Mouse (Mus musculus) CH12.LX (cell line): ENCODE results near the gene Tmbim7. TPM values are rescaled to one million over a fixed set of nuclear protein-coding genes. Genes with fewer than 3 reads are reported as not detected.

Experiments used
- DNase-seq: peaks from one replicate; pipeline ENCODE4 v3.0.0-alpha.2; 2013; ENCODE audit errors: extremely low read depth
- H3K27ac ChIP-seq: 2 replicates; pipeline ENCODE4 v1.5.1; 2012; ENCODE audit warnings: low read depth, mild to moderate bottlenecking, control low read depth, moderate library complexity; ENCODE audit not compliant: insufficient read depth
- H3K27me3 ChIP-seq: replicated peaks from 2 replicates; pipeline ENCODE3; 2012; ENCODE audit warnings: inconsistent platforms
- H3K36me3 ChIP-seq, 2 experiments: replicated peaks in 1 of 2; 2 replicates each; pipeline versions ENCODE3 to v1.6.1; 2012; ENCODE audit warnings: inconsistent platforms in 1 of 2, low read length in 1 of 2, mild to moderate bottlenecking in 1 of 2, mixed read lengths in 1 of 2, moderate library complexity in 1 of 2; ENCODE audit not compliant: control insufficient read depth in 1 of 2, insufficient read depth in 1 of 2
- H3K4me1 ChIP-seq, 2 experiments: 2 replicates each; pipeline ENCODE4 v1.6.1; 2012; ENCODE audit warnings: inconsistent platforms in 1 of 2, moderate library complexity in 1 of 2; ENCODE audit not compliant: insufficient read depth in 2 of 2, control insufficient read depth in 1 of 2
- H3K4me2 ChIP-seq: 2 replicates; pipeline ENCODE4 v1.6.1; 2012; ENCODE audit warnings: low read depth, mild to moderate bottlenecking, control low read depth; ENCODE audit not compliant: poor library complexity, insufficient read depth, severe bottlenecking
- H3K4me3 ChIP-seq, 3 experiments: fragments of 150-350 bp in 1 of 3; sonication (generic) in 1 of 3; replicated peaks in 1 of 3; 2 replicates each; pipeline versions ENCODE3 to v1.5.1; 2011 to 2012; ENCODE audit warnings: low read depth in 2 of 3, low read length in 2 of 3, mild to moderate bottlenecking in 2 of 3, moderate library complexity in 2 of 3, control low read depth in 1 of 3, improper control_type of control experiment in 1 of 3, inconsistent platforms in 1 of 3, mixed read lengths in 1 of 3; ENCODE audit not compliant: poor library complexity in 1 of 3
- H3K79me2 ChIP-seq: replicated peaks from 2 replicates; pipeline ENCODE4 v1.6.1; 2012; ENCODE audit warnings: mild to moderate bottlenecking, moderate library complexity; ENCODE audit not compliant: control insufficient read depth, poor library complexity, insufficient read depth, severe bottlenecking; ENCODE audit errors: extremely low read depth
- H3K9ac ChIP-seq: 2 replicates; pipeline ENCODE4 v1.6.1; 2012; ENCODE audit warnings: low read depth, mild to moderate bottlenecking, control low read depth, moderate library complexity; ENCODE audit not compliant: insufficient read depth
- H3K9me3 ChIP-seq: replicated peaks from 2 replicates; pipeline ENCODE3; 2012; ENCODE audit warnings: low read length, inconsistent platforms, mixed read lengths
- BHLHE40 ChIP-seq: IDR thresholded peaks from 2 replicates; pipeline ENCODE4 v1.6.1; 2011; ENCODE audit warnings: mild to moderate bottlenecking, low read depth, low read length, improper control_type of control experiment
- CHD1 ChIP-seq: IDR thresholded peaks from 2 replicates; pipeline ENCODE4 v1.6.1; 2012; ENCODE audit warnings: low read depth, low read length, improper control_type of control experiment, inconsistent platforms
- CTCF ChIP-seq, 2 experiments: IDR thresholded peaks in 1 of 2; conservative IDR thresholded peaks in 1 of 2; 2 replicates each; pipeline ENCODE4 v1.5.1; 2011 to 2012; ENCODE audit warnings: low read depth in 2 of 2, low read length in 2 of 2, improper control_type of control experiment in 1 of 2, inconsistent platforms in 1 of 2, mild to moderate bottlenecking in 1 of 2, moderate library complexity in 1 of 2
- ELF1 ChIP-seq: IDR thresholded peaks from 2 replicates; pipeline ENCODE4 v1.6.1; 2014; ENCODE audit warnings: low read depth, mild to moderate bottlenecking, inconsistent platforms, low read length, improper control_type of control experiment
- EP300 ChIP-seq: IDR thresholded peaks from 2 replicates; pipeline ENCODE4 v1.6.1; 2011; ENCODE audit warnings: low read length, improper control_type of control experiment
- ETS1 ChIP-seq: conservative IDR thresholded peaks from 2 replicates; pipeline ENCODE4 v1.6.1; 2012; ENCODE audit warnings: low read depth, mild to moderate bottlenecking, inconsistent platforms, low read length, improper control_type of control experiment, moderate library complexity
- GABPA ChIP-seq: IDR thresholded peaks from 2 replicates; pipeline ENCODE4 v1.6.1; 2012; ENCODE audit warnings: low read depth, low read length, improper control_type of control experiment, inconsistent platforms; ENCODE audit not compliant: insufficient replicate concordance
- HCFC1 ChIP-seq: IDR thresholded peaks from 2 replicates; pipeline ENCODE4 v1.6.1; 2012; ENCODE audit warnings: low read depth, mild to moderate bottlenecking, inconsistent platforms, low read length, improper control_type of control experiment
- IRF4 ChIP-seq: IDR thresholded peaks from 2 replicates; pipeline ENCODE4 v1.6.1; 2014; ENCODE audit warnings: low read depth, mild to moderate bottlenecking, inconsistent platforms, low read length, improper control_type of control experiment
- JUN ChIP-seq: IDR thresholded peaks from 2 replicates; pipeline ENCODE4 v1.6.1; 2011; ENCODE audit warnings: low read depth, mild to moderate bottlenecking, low read length, improper control_type of control experiment, moderate library complexity; ENCODE audit not compliant: insufficient read depth
- KAT2A ChIP-seq: IDR thresholded peaks from 2 replicates; pipeline ENCODE4 v1.6.1; 2012; ENCODE audit warnings: low read length, improper control_type of control experiment, inconsistent platforms; ENCODE audit not compliant: insufficient replicate concordance
- MAFK ChIP-seq: IDR thresholded peaks from 2 replicates; pipeline ENCODE4 v1.6.1; 2011; ENCODE audit warnings: low read length, improper control_type of control experiment; ENCODE audit not compliant: insufficient replicate concordance
- MAZ ChIP-seq: IDR thresholded peaks from 2 replicates; pipeline ENCODE4 v1.6.1; 2012; ENCODE audit warnings: low read depth, mild to moderate bottlenecking, inconsistent platforms, low read length, improper control_type of control experiment, moderate library complexity
- MYC ChIP-seq: IDR thresholded peaks from 2 replicates; pipeline ENCODE4 v1.6.1; 2011; ENCODE audit warnings: low read depth, mild to moderate bottlenecking, improper control_type of control experiment, low read length
- PAX5 ChIP-seq: IDR thresholded peaks from 2 replicates; pipeline ENCODE4 v1.6.1; 2012; ENCODE audit warnings: low read length, inconsistent platforms, mixed read lengths
- RCOR1 ChIP-seq: conservative IDR thresholded peaks from 2 replicates; pipeline ENCODE4 v1.6.1; 2012; ENCODE audit warnings: low read depth, mild to moderate bottlenecking, inconsistent platforms, low read length, improper control_type of control experiment
- SIN3A ChIP-seq: IDR thresholded peaks from 2 replicates; pipeline ENCODE4 v1.6.1; 2012; ENCODE audit warnings: low read length, improper control_type of control experiment, inconsistent platforms
- SMC3 ChIP-seq: IDR thresholded peaks from 2 replicates; pipeline ENCODE4 v1.6.1; 2011; ENCODE audit warnings: low read depth, low read length, improper control_type of control experiment
- TBP ChIP-seq: conservative IDR thresholded peaks from 2 replicates; pipeline ENCODE4 v1.6.1; 2011; ENCODE audit warnings: low read depth, low read length, improper control_type of control experiment
- USF1 ChIP-seq: IDR thresholded peaks from 2 replicates; pipeline ENCODE4 v1.6.1; 2014; ENCODE audit warnings: low read depth, mild to moderate bottlenecking, inconsistent platforms, low read length, improper control_type of control experiment
- ZMIZ1 ChIP-seq: IDR thresholded peaks from 2 replicates; pipeline ENCODE4 v1.6.1; 2012; ENCODE audit warnings: low read depth, mild to moderate bottlenecking, inconsistent platforms, low read length, improper control_type of control experiment
- ZNF384 ChIP-seq: IDR thresholded peaks from 2 replicates; pipeline ENCODE4 v1.6.1; 2012; ENCODE audit warnings: low read depth, low read length, improper control_type of control experiment, inconsistent platforms
- dilution Hi-C: fragments of 300-500 bp; cut with MboI; formaldehyde crosslinking; loops from 2 replicates; pipeline ENCODE4 v1.14.3; 2020; ENCODE audit warnings: low sequenced_read_pairs; ENCODE audit not compliant: extremely low pct_unique_long_range_greater_than_20kb, extremely low pct_ligation_motif_present
- in situ Hi-C: fragments of 300-500 bp; cut with MboI; formaldehyde crosslinking; loops from 3 replicates; pipeline ENCODE4 v1.14.3; 2019; ENCODE audit warnings: low sequenced_read_pairs, low pct_ligation_motif_present, low pct_unique_long_range_greater_than_20kb, mixed read lengths
- polyA plus RNA-seq: library from polyadenylated mRNA; unstranded; fragments of >175 nt; gene quantifications from 2 replicates; pipeline ENCODE4 v1.2.1, GENCODE M21; 2012; ENCODE audit warnings: low read depth; ENCODE audit not compliant: insufficient read length
- total RNA-seq, 2 experiments: library from RNA; depleted of rRNA; stranded (reverse); fragments of 300-350 nt in 1 of 2; fragments of >200 nt in 1 of 2; gene quantifications; 2 replicates each; pipeline ENCODE4 v1.2.3; 2012 to 2014

The Tmbim7 gene
- total and polyA plus RNA-seq, 3 experiments: not detected

GRCm38 (mm10) chr5:3691283-3691682 is 40.3 kb downstream of the Tmbim7 start:
- Histone ChIP-seq H3K4me1 (peaks cover 9 to 28% of the 10 kb centered on the region in 2 experiments), H3K36me3 (peaks cover 30 to 73% of the 10 kb centered on the region in 2 experiments), H3K79me2 (no peaks in the 10 kb centered on the region), H3K4me2 (no peak overlapping the region), H3K9ac (no peak overlapping the region), H3K4me3 (no peak overlapping the region), H3K27ac (no peak overlapping the region), H3K9me3 (no peaks in the 10 kb centered on the region), H3K27me3 (no peaks in the 10 kb centered on the region)
- dilution Hi-C loops: no loop called here
- TF ChIP-seq ZNF384 (no peak), MAFK (no peak), CHD1 (no peak), ETS1 (no peak), SMC3 (no peak), IRF4 (no peak), SIN3A (no peak), MYC (no peak), KAT2A (no peak), BHLHE40 (no peak), ELF1 (no peak), USF1 (no peak), HCFC1 (no peak), EP300 (no peak), PAX5 (no peak), GABPA (no peak), RCOR1 (no peak)
- DNase-seq: no peak
- in situ Hi-C loops: no loop called here

- Histone ChIP-seq H3K36me3 (peaks cover 34 to 63% of the 10 kb centered on the region in 2 experiments), H3K27me3 (no peaks in the 10 kb centered on the region), H3K9me3 (no peaks in the 10 kb centered on the region), H3K4me2 (no peak overlapping the region), H3K9ac (no peak overlapping the region), H3K4me3 (no peak overlapping the region), H3K79me2 (no peaks in the 10 kb centered on the region), H3K4me1 (peaks cover 10 to 26% of the 10 kb centered on the region in 2 experiments), H3K27ac (no peak overlapping the region)
- in situ Hi-C loops: no loop called here
- TF ChIP-seq PAX5: no peak
- no peak for TF ChIP-seq JUN
- no peak for TF ChIP-seq HCFC1
- TF ChIP-seq ZMIZ1: no peak
- TF ChIP-seq MAZ: no peak
- TF ChIP-seq CTCF (conservative IDR thresholded peaks at IDR 0.05 in 1 of 2, IDR thresholded peaks at IDR 0.05 in 1 of 2; ENCODE audit: low read depth in 2 of 2, low read length in 2 of 2): no peak
- TF ChIP-seq GABPA: no peak
- no peak for TF ChIP-seq USF1
- TF ChIP-seq TBP: no peak
- TF ChIP-seq IRF4: no peak
- DNase-seq: no peak
- dilution Hi-C loops: no loop called here
Measured at GRCm38 (mm10) chr5:3692956-3693355, 42.0 kb downstream of the Tmbim7 start.
